Mouse (Mus musculus) naive thymus-derived CD4-positive, alpha-beta T cell, adult 5 months (primary cell): ENCODE data around the gene Wwtr1. TPM values are rescaled to one million over a fixed set of nuclear protein-coding genes. Genes with fewer than 3 reads are reported as not detected.

Experiments used
- polyA plus RNA-seq: library from polyadenylated mRNA; unstranded; fragments of 100-300 nt; shearing (Covaris generic); gene quantifications from one replicate; pipeline ENCODE4 v1.2.1, GENCODE M21; 2017

Wwtr1 gene
- 0.07 TPM for polyA plus RNA-seq

GRCm38 (mm10) chr3:57575660-57576055 is at the start of gene Wwtr1:
Wwtr1 (minus strand) TSS chr3:57575910.

DNA sequence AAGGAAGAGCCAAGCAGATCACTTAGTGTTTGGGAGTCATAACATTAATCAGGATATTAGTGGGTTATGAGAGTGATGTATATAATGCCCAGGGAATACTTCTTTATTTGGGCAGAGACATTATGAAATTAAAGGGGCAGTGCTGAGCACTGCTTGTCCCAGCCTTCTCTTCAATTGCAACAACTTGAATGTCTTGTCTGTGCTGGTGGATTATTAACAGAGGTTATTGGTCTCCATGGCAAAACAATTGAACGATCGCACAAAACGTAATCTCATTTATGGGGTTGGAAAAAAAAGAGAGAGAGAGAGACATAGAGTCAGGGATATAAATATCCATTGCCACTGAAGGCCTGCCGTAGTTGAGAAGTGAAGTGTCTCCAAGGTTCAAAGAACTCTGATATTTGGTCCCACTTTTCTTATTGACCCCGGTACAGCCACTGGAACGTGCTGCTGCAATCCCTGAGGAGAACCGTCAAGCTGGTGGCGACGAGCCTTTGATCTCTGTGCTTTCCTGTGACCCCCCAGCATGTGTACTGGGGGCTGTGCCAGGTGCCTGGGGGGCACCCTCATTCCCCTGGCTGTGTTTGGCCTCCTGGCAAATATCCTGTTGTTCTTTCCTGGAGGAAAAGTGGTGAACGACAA is 150.5 kb downstream of the Wwtr1 start, which contains the start of gene Tm4sf4:
Gene Tm4sf4, plus strand, starts transcription at position 226 of the 642 bp plus-strand sequence.

Other genes starting within 250 kb of the Wwtr1 start
- not detected for gene Tm4sf4, start 150.6 kb downstream of the Wwtr1 start, polyA plus RNA-seq
- 42.2 TPM for gene Commd2, start 75.8 kb upstream of the Wwtr1 start, polyA plus RNA-seq
- gene Ankub1, start 116.9 kb upstream of the Wwtr1 start, polyA plus RNA-seq, result not detected
- gene Rnf13, start 160.2 kb upstream of the Wwtr1 start, polyA plus RNA-seq, result 50.8 TPM